Mouse (Mus musculus): ENCODE measurements around the gene Amigo2. TPM values are rescaled to one million over a fixed set of nuclear protein-coding genes. Genes with fewer than 3 reads are reported as not detected.

Amigo2 gene
- 1.4 and 2.7 TPM in 2 replicates for polyA plus RNA-seq (2011; ENCODE audit: insufficient read length, low read depth, missing spikeins)

- Histone ChIP-seq H3K4me3 (ENCODE audit: insufficient read depth, low read length) (peak within 1 kb of the TSS; percentile 54), H3K27ac (ENCODE audit: insufficient read depth, low read length) (peak within 1 kb of the TSS; percentile 66), H3K4me1 (ENCODE audit: control insufficient read depth, insufficient read depth, low read length) (no peaks in the 10 kb centered on the region)
- TF ChIP-seq CTCF (IDR thresholded peaks at IDR 0.05; ENCODE audit: borderline replicate concordance, insufficient read depth, low read length) (no peak), POLR2A (IDR thresholded peaks at IDR 0.05; ENCODE audit: low read depth, low read length) (peak; percentile 37; the same call in 1 of the 2 replicates)
These were observed at the start of gene Amigo2, which contains the start of gene Pced1b for GRCm38 (mm10) chr15:97246911-97247790. Amigo2 (minus strand) TSS chr15:97247287. Pced1b (plus strand) TSS chr15:97247107.

DNA sequence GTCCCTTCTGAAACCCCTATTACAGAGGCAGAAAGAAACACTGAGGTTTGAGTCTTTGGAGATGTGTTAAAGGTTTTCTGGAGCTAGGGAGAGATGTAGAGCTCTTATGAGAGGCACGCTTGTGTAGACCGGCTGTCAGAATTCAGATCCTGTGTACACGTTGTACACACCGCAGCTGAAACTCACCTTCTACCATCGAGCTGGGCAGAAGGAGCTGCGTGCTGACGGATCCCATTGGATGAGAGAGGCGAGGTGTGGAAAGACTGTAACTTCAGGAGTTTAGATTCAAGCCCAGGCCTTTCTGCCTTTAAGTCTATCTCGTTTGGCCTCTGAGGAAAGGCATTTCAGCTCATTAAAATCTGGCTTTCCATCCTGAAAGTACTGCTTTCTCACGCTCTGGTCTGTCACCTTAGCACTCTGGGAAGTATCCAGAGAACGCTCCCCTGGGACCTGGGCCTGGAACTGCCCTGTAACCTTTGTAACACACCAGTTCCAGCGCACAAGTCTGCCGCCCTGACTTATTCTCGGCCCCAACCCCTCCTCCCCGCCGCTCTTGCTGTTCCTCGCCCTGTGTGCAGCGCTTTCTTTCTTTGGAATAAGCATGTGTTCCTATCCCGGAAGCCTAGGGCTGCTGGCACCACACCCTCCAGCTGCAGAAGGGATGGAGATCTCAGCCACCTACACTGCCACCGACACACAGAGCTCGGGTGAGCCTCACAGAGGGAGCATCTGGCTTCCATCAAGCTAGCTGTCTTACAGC lies 44.4 kb upstream of the Amigo2 start:
- no peak overlapping the region for H3K4me3 ChIP-seq (ENCODE audit: insufficient read depth, low read length)
- no peak for TF ChIP-seq CTCF (IDR thresholded peaks at IDR 0.05; ENCODE audit: borderline replicate concordance, insufficient read depth, low read length)
- no peak for TF ChIP-seq POLR2A (IDR thresholded peaks at IDR 0.05; ENCODE audit: low read depth, low read length)
- H3K4me1 ChIP-seq (ENCODE audit: control insufficient read depth, insufficient read depth, low read length) = no peaks in the 10 kb centered on the region
- no peak overlapping the region for H3K27ac ChIP-seq (ENCODE audit: insufficient read depth, low read length)

GRCm38 (mm10) chr15:97290351-97290750 lies 43.3 kb upstream of the Amigo2 start:
- Histone ChIP-seq H3K4me1 (ENCODE audit: control insufficient read depth, insufficient read depth, low read length) (no peaks in the 10 kb centered on the region), H3K4me3 (ENCODE audit: insufficient read depth, low read length) (no peak overlapping the region), H3K27ac (ENCODE audit: insufficient read depth, low read length) (no peak overlapping the region)
- TF ChIP-seq POLR2A (IDR thresholded peaks at IDR 0.05; ENCODE audit: low read depth, low read length) (no peak), CTCF (IDR thresholded peaks at IDR 0.05; ENCODE audit: borderline replicate concordance, insufficient read depth, low read length) (no peak)

- no peak overlapping the region for H3K27ac ChIP-seq (ENCODE audit: insufficient read depth, low read length)
- H3K4me3 ChIP-seq (ENCODE audit: insufficient read depth, low read length) = no peak overlapping the region
- TF ChIP-seq CTCF (IDR thresholded peaks at IDR 0.05; ENCODE audit: borderline replicate concordance, insufficient read depth, low read length) = no peak
- no peak for TF ChIP-seq POLR2A (IDR thresholded peaks at IDR 0.05; ENCODE audit: low read depth, low read length)
- no peaks in the 10 kb centered on the region for H3K4me1 ChIP-seq (ENCODE audit: control insufficient read depth, insufficient read depth, low read length)
These were observed 42.1 kb upstream of the Amigo2 start for GRCm38 (mm10) chr15:97289176-97289575.

DNA sequence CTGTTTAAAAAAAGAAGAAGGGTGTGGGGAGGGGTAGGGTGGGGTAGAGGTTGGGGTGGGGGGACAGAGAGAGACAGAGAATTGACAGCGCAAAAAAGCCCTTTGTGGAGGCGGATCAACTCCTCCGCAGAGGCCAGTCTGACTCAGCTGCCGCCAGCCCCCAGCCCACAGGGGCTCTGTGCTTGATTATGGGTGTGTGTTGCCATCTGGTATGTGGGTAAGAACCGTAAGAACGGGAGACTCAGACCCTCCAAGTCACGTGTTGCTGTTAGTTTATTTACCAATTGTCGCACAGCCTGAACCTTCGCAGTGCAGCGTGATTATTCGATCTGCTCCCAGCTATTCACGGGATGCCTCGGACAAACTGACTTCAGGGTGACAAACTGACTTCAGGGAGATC lies 41.6 kb upstream of the Amigo2 start:
- H3K27ac ChIP-seq (ENCODE audit: insufficient read depth, low read length) = no peak overlapping the region
- H3K4me3 ChIP-seq (ENCODE audit: insufficient read depth, low read length) = no peak overlapping the region
- TF ChIP-seq CTCF (IDR thresholded peaks at IDR 0.05; ENCODE audit: borderline replicate concordance, insufficient read depth, low read length) (no peak), POLR2A (IDR thresholded peaks at IDR 0.05; ENCODE audit: low read depth, low read length) (no peak)
- no peaks in the 10 kb centered on the region for H3K4me1 ChIP-seq (ENCODE audit: control insufficient read depth, insufficient read depth, low read length)

- Histone ChIP-seq H3K4me1 (ENCODE audit: control insufficient read depth, insufficient read depth, low read length) (no peaks in the 10 kb centered on the region), H3K27ac (ENCODE audit: insufficient read depth, low read length) (no peak overlapping the region), H3K4me3 (ENCODE audit: insufficient read depth, low read length) (no peak overlapping the region)
- no peak for TF ChIP-seq CTCF (IDR thresholded peaks at IDR 0.05; ENCODE audit: borderline replicate concordance, insufficient read depth, low read length)
- TF ChIP-seq POLR2A (IDR thresholded peaks at IDR 0.05; ENCODE audit: low read depth, low read length) = no peak
These were observed 40.5 kb upstream of the Amigo2 start for GRCm38 (mm10) chr15:97287436-97288143.

GRCm38 (mm10) chr15:97286731-97287130 lies 39.6 kb upstream of the Amigo2 start:
- no peak overlapping the region for H3K27ac ChIP-seq (ENCODE audit: insufficient read depth, low read length)
- H3K4me3 ChIP-seq (ENCODE audit: insufficient read depth, low read length) = no peak overlapping the region
- no peak for TF ChIP-seq CTCF (IDR thresholded peaks at IDR 0.05; ENCODE audit: borderline replicate concordance, insufficient read depth, low read length)
- no peak for TF ChIP-seq POLR2A (IDR thresholded peaks at IDR 0.05; ENCODE audit: low read depth, low read length)

GRCm38 (mm10) chr15:97285665-97286212 lies 38.7 kb upstream of the Amigo2 start:
- no peak for TF ChIP-seq POLR2A (IDR thresholded peaks at IDR 0.05; ENCODE audit: low read depth, low read length)
- TF ChIP-seq CTCF (IDR thresholded peaks at IDR 0.05; ENCODE audit: borderline replicate concordance, insufficient read depth, low read length) = no peak
- no peak overlapping the region for H3K27ac ChIP-seq (ENCODE audit: insufficient read depth, low read length)
- H3K4me3 ChIP-seq (ENCODE audit: insufficient read depth, low read length) = no peak overlapping the region
- no peaks in the 10 kb centered on the region for H3K4me1 ChIP-seq (ENCODE audit: control insufficient read depth, insufficient read depth, low read length)

More at GRCm38 (mm10) chr15:97286731-97287130, 39.6 kb upstream of the Amigo2 start:
- H3K4me1 ChIP-seq (ENCODE audit: control insufficient read depth, insufficient read depth, low read length) = no peaks in the 10 kb centered on the region

- Histone ChIP-seq H3K4me1 (ENCODE audit: control insufficient read depth, insufficient read depth, low read length) (no peaks in the 10 kb centered on the region), H3K27ac (ENCODE audit: insufficient read depth, low read length) (no peak overlapping the region), H3K4me3 (ENCODE audit: insufficient read depth, low read length) (no peak overlapping the region)
- TF ChIP-seq POLR2A (IDR thresholded peaks at IDR 0.05; ENCODE audit: low read depth, low read length) (no peak), CTCF (IDR thresholded peaks at IDR 0.05; ENCODE audit: borderline replicate concordance, insufficient read depth, low read length) (no peak)
These were observed 37.1 kb upstream of the Amigo2 start for GRCm38 (mm10) chr15:97284201-97284600.
